Mouse (Mus musculus): ENCODE results near the gene Fbrsl1. TPM values are rescaled to one million over a fixed set of nuclear protein-coding genes. Genes with fewer than 3 reads are reported as not detected.

Fbrsl1 gene
- polyA plus RNA-seq, 1 experiment from 2014 or later, result 15.5 TPM

GRCm38 (mm10) chr5:110410386-110410785 lies 37.9 kb downstream of the Fbrsl1 start:
- H3K9me3 ChIP-seq, result no peaks in the 10 kb centered on the region
- no peak overlapping the region for H3K4me2 ChIP-seq
- peaks cover 7% of the 10 kb centered on the region for H3K4me1 ChIP-seq
- H3K9ac ChIP-seq, result no peak overlapping the region
- H3K27me3 ChIP-seq, result no peaks in the 10 kb centered on the region
- 78% methylated on average over 5 of the region's 5 CpGs for WGBS
- no peak overlapping the region for H3K4me3 ChIP-seq
- ATAC-seq (ENCODE audit: insufficient number of reproducible peaks, insufficient read depth, low FRiP score, low TSS enrichment, low read depth), result no peak
- no peak overlapping the region for H3K27ac ChIP-seq
- peaks cover 5% of the 10 kb centered on the region; the same call in 1 of the 2 replicates for H3K36me3 ChIP-seq

DNA sequence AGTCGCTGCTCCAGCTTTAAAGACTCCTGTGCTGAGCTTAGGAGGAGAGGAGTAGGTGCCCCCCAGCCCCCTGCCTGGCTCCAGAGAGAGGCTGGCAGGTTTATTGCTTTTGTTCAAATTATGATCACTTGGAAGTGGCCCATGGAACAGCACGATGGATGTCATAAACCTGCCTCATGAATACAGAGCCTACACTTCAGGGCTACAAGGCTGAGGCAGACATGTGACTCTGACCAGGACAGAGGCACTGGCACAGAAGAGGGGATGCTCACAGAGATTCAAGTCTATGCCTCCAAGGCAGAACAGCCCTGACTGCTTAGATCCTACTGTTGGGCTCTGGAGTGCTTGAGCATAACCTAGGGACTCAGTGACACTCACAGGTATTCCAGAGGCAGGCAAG lies 39.3 kb downstream of the Fbrsl1 start:
- Histone ChIP-seq H3K36me3 (no peaks in the 10 kb centered on the region), H3K4me3 (no peak overlapping the region), H3K27me3 (no peaks in the 10 kb centered on the region), H3K9ac (no peak overlapping the region), H3K4me1 (peaks cover 7% of the 10 kb centered on the region), H3K27ac (no peak overlapping the region), H3K4me2 (no peak overlapping the region), H3K9me3 (no peaks in the 10 kb centered on the region)
- WGBS, result 88% methylated on average over 2 of the region's 2 CpGs
- no peak for ATAC-seq (ENCODE audit: insufficient number of reproducible peaks, insufficient read depth, low FRiP score, low TSS enrichment, low read depth)

GRCm38 (mm10) chr5:110406065-110406714 lies 42.1 kb downstream of the Fbrsl1 start:
- ATAC-seq (ENCODE audit: insufficient number of reproducible peaks, insufficient read depth, low FRiP score, low TSS enrichment, low read depth), result no peak
- WGBS, result 78% methylated on average over 8 of the region's 8 CpGs
- Histone ChIP-seq H3K9ac (no peak overlapping the region), H3K36me3 (0 out of 2 replicates have a peak, but pooled peaks cover 2% of the 10 kb centered on the region), H3K9me3 (no peaks in the 10 kb centered on the region), H3K27ac (no peak overlapping the region), H3K4me1 (no peaks in the 10 kb centered on the region), H3K4me2 (no peak overlapping the region), H3K27me3 (no peaks in the 10 kb centered on the region), H3K4me3 (no peak overlapping the region)

GRCm38 (mm10) chr5:110403931-110404330 lies 44.4 kb downstream of the Fbrsl1 start:
- 74% methylated on average over 3 of the region's 3 CpGs for WGBS
- no peak overlapping the region for H3K4me3 ChIP-seq
- no peaks in the 10 kb centered on the region for H3K4me1 ChIP-seq

GRCm38 (mm10) chr5:110402557-110402956 lies 45.7 kb downstream of the Fbrsl1 start:
- Histone ChIP-seq H3K4me2 (no peak overlapping the region), H3K36me3 (0 out of 2 replicates have a peak, but pooled peaks cover 4% of the 10 kb centered on the region), H3K9me3 (no peaks in the 10 kb centered on the region), H3K9ac (no peak overlapping the region), H3K4me1 (no peaks in the 10 kb centered on the region), H3K4me3 (no peak overlapping the region), H3K27me3 (no peaks in the 10 kb centered on the region), H3K27ac (no peak overlapping the region)
- 90% methylated on average over 2 of the region's 2 CpGs for WGBS
- no peak for ATAC-seq (ENCODE audit: insufficient number of reproducible peaks, insufficient read depth, low FRiP score, low TSS enrichment, low read depth)

More at GRCm38 (mm10) chr5:110403931-110404330, 44.4 kb downstream of the Fbrsl1 start:
- no peak for ATAC-seq (ENCODE audit: insufficient number of reproducible peaks, insufficient read depth, low FRiP score, low TSS enrichment, low read depth)
- Histone ChIP-seq H3K9ac (no peak overlapping the region), H3K36me3 (0 out of 2 replicates have a peak, but pooled peaks cover 4% of the 10 kb centered on the region), H3K27me3 (no peaks in the 10 kb centered on the region), H3K27ac (no peak overlapping the region), H3K9me3 (no peaks in the 10 kb centered on the region), H3K4me2 (no peak overlapping the region)

- Histone ChIP-seq H3K4me2 (no peak overlapping the region), H3K9ac (no peak overlapping the region), H3K9me3 (no peaks in the 10 kb centered on the region), H3K36me3 (0 out of 2 replicates have a peak, but pooled peaks cover 8% of the 10 kb centered on the region), H3K27me3 (no peaks in the 10 kb centered on the region), H3K4me3 (no peak overlapping the region), H3K27ac (no peak overlapping the region), H3K4me1 (no peaks in the 10 kb centered on the region)
- no peak for ATAC-seq (ENCODE audit: insufficient number of reproducible peaks, insufficient read depth, low FRiP score, low TSS enrichment, low read depth)
- 88% methylated on average over 8 of the region's 8 CpGs for WGBS
Observed at GRCm38 (mm10) chr5:110401101-110401500, 47.2 kb downstream of the Fbrsl1 start.

- no peak overlapping the region for H3K9ac ChIP-seq
- no peak for ATAC-seq (ENCODE audit: insufficient number of reproducible peaks, insufficient read depth, low FRiP score, low TSS enrichment, low read depth)
- H3K27me3 ChIP-seq, result no peaks in the 10 kb centered on the region
- H3K4me1 ChIP-seq, result peaks cover 3% of the 10 kb centered on the region; the same call in 1 of the 2 replicates
- no peak overlapping the region for H3K4me2 ChIP-seq
- H3K9me3 ChIP-seq, result no peaks in the 10 kb centered on the region
- no peak overlapping the region for H3K4me3 ChIP-seq
- H3K27ac ChIP-seq, result no peak overlapping the region
- WGBS, result 84% methylated on average over 5 of the region's 5 CpGs
- H3K36me3 ChIP-seq, result 0 out of 2 replicates have a peak, but pooled peaks cover 11% of the 10 kb centered on the region
Observed at GRCm38 (mm10) chr5:110395006-110395661, 53.2 kb downstream of the Fbrsl1 start.

- Histone ChIP-seq H3K9me3 (no peaks in the 10 kb centered on the region), H3K4me2 (no peak overlapping the region), H3K36me3 (0 out of 2 replicates have a peak, but pooled peaks cover 11% of the 10 kb centered on the region), H3K4me3 (no peak overlapping the region), H3K27ac (no peak overlapping the region), H3K9ac (no peak overlapping the region; the same call in 1 of the 2 replicates), H3K4me1 (peaks cover 4% of the 10 kb centered on the region), H3K27me3 (no peaks in the 10 kb centered on the region)
- 75% methylated on average over 5 of the region's 5 CpGs for WGBS
- ATAC-seq (ENCODE audit: insufficient number of reproducible peaks, insufficient read depth, low FRiP score, low TSS enrichment, low read depth), result no peak
Observed at GRCm38 (mm10) chr5:110392727-110393126, 55.6 kb downstream of the Fbrsl1 start.

DNA sequence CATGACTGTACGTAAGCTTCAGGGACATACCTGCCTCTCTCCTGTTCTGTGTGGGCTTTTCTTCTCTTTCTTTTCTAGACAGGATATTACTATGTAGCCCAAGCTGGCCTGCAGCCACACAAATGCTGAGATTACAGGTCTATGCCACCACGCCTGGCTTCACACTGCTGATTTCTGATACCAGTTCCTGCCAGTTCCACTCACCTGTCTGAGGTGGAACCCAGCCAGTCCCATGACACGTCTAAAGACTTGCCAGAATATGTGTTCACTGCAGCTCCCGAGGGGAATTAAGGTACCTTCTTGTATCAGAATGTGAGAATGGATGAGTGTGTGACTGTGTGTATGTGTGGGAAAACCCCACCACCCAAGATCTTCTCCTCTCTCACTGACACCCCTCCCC lies 57.7 kb downstream of the Fbrsl1 start:
- H3K9ac ChIP-seq, result no peak overlapping the region
- H3K4me1 ChIP-seq, result peaks cover 18% of the 10 kb centered on the region
- no peaks in the 10 kb centered on the region for H3K9me3 ChIP-seq
- H3K27me3 ChIP-seq, result no peaks in the 10 kb centered on the region
- no peak overlapping the region for H3K4me3 ChIP-seq
- 83% methylated on average over 4 of the region's 4 CpGs for WGBS
- H3K36me3 ChIP-seq, result 0 out of 2 replicates have a peak, but pooled peaks cover 2% of the 10 kb centered on the region
- no peak overlapping the region for H3K4me2 ChIP-seq
- no peak overlapping the region for H3K27ac ChIP-seq
- no peak for ATAC-seq (ENCODE audit: insufficient number of reproducible peaks, insufficient read depth, low FRiP score, low TSS enrichment, low read depth)

DNA sequence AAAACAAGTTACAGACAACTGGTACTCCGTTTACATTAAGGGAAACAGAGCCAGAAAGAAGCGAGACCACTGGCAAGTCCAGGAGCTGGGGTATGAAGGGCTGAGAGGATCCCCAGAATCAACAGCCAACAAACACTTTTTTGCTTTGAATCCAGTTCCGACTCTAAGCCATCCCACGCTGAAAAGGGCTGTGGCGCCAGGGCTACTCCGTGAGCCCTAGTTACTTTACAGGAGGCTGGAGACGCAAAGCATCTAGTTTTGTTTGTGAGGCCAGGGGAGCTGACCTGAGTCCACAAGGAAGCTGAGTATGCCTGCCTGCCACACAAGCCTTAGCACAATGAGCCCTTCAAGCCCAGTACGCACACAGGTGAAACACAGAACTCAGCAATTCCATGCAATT lies 61.0 kb downstream of the Fbrsl1 start:
- no peaks in the 10 kb centered on the region for H3K27me3 ChIP-seq
- H3K4me3 ChIP-seq, result peak overlapping the region; percentile 74
- H3K9ac ChIP-seq, result peak overlapping the region; percentile 82
- WGBS, result 11% methylated on average over 8 of the region's 8 CpGs
- ATAC-seq (ENCODE audit: insufficient number of reproducible peaks, insufficient read depth, low FRiP score, low TSS enrichment, low read depth), result no peak
- peaks cover 28% of the 10 kb centered on the region for H3K4me1 ChIP-seq
- H3K27ac ChIP-seq, result peak overlapping the region; percentile 18
- H3K4me2 ChIP-seq, result peak overlapping the region; percentile 71
- H3K9me3 ChIP-seq, result no peaks in the 10 kb centered on the region
- H3K36me3 ChIP-seq, result no peaks in the 10 kb centered on the region

GRCm38 (mm10) chr5:110386371-110387330 lies 61.7 kb downstream of the Fbrsl1 start:
- peaks cover 28% of the 10 kb centered on the region for H3K4me1 ChIP-seq
- H3K9me3 ChIP-seq, result no peaks in the 10 kb centered on the region
- WGBS, result under 1% methylated on average over 90 of the region's 90 CpGs
- H3K4me3 ChIP-seq, result peak overlapping the region; percentile 74
- 0 out of 2 replicates have a peak, but pooled peaks cover 4% of the 10 kb centered on the region for H3K36me3 ChIP-seq
- peak overlapping the region; percentile 48 for H3K27ac ChIP-seq
- ATAC-seq (ENCODE audit: insufficient number of reproducible peaks, insufficient read depth, low FRiP score, low TSS enrichment, low read depth), result peak; percentile 83
- H3K9ac ChIP-seq, result peak overlapping the region; percentile 82
- H3K27me3 ChIP-seq, result no peaks in the 10 kb centered on the region
- H3K4me2 ChIP-seq, result peak overlapping the region; percentile 71
